Mouse (Mus musculus) liver, embryonic 15.5 days (tissue): ENCODE measurements around the gene Pdzd2. TPM values are rescaled to one million over a fixed set of nuclear protein-coding genes. Genes with fewer than 3 reads are reported as not detected.

Experiments used
- ATAC-seq: fragments of 200-750 bp; cut with Nextera tagmentation; 2 replicates; pipeline ENCODE4 v1.8.0; 2017; ENCODE audit warnings: moderate number of reproducible peaks, mild to moderate bottlenecking, moderate library complexity; ENCODE audit not compliant: insufficient read depth
- H3K27ac ChIP-seq: fragments of 300-500 bp; sonication (generic); replicated peaks from 2 replicates; pipeline ENCODE4 v1.5.1; 2015; ENCODE audit warnings: mild to moderate bottlenecking, inconsistent platforms
- H3K27me3 ChIP-seq: fragments of 300-500 bp; sonication (generic); 2 replicates; pipeline ENCODE4 v1.6.1; 2015; ENCODE audit warnings: mild to moderate bottlenecking, inconsistent platforms
- H3K36me3 ChIP-seq: fragments of 300-500 bp; sonication (generic); replicated peaks from 2 replicates; pipeline ENCODE4 v1.6.1; 2015; ENCODE audit warnings: moderate library complexity, mild to moderate bottlenecking, inconsistent platforms
- H3K4me1 ChIP-seq: fragments of 300-500 bp; sonication (generic); replicated peaks from 2 replicates; pipeline ENCODE4 v1.6.1; 2015; ENCODE audit warnings: inconsistent platforms
- H3K4me2 ChIP-seq: fragments of 300-500 bp; sonication (generic); 2 replicates; pipeline ENCODE4 v1.6.1; 2015; ENCODE audit warnings: moderate library complexity, mild to moderate bottlenecking, inconsistent platforms
- H3K4me3 ChIP-seq: fragments of 300-500 bp; sonication (generic); replicated peaks from 2 replicates; pipeline ENCODE4 v1.5.1; 2015; ENCODE audit warnings: mild to moderate bottlenecking, inconsistent platforms
- H3K9ac ChIP-seq: fragments of 300-500 bp; sonication (generic); 2 replicates; pipeline ENCODE4 v1.6.1; 2015; ENCODE audit warnings: moderate library complexity, mild to moderate bottlenecking, inconsistent platforms
- H3K9me3 ChIP-seq: fragments of 300-500 bp; sonication (generic); replicated peaks from 2 replicates; pipeline ENCODE4 v1.6.1; 2016; ENCODE audit warnings: inconsistent platforms
- WGBS: fragments of 180-500 bp; shearing (Covaris S2); methylation state at CpG from one replicate; pipeline ENCODE4 v1.1.7; 2015; ENCODE audit warnings: mixed read lengths; ENCODE audit not compliant: insufficient replicate concordance; 5-methylcytosine and 5-hydroxymethylcytosine counted together
- polyA plus RNA-seq: library from polyadenylated mRNA; unstranded; fragments of >200 nt; fragmentation: Nextera tagmentation; extraction: Ambion mirVana; gene quantifications from 2 replicates; pipeline ENCODE4 v1.2.1, GENCODE M21; 2015

The Pdzd2 gene
- polyA plus RNA-seq, 1 experiment from 2014 or later = 0.78 TPM

GRCm38 (mm10) chr15:12566637-12567440 is 172.9 kb downstream of the Pdzd2 start:
- Histone ChIP-seq H3K36me3 (no peaks in the 10 kb centered on the region), H3K27me3 (no peaks in the 10 kb centered on the region), H3K9ac (no peak overlapping the region), H3K4me1 (no peaks in the 10 kb centered on the region), H3K9me3 (no peaks in the 10 kb centered on the region), H3K4me3 (no peak overlapping the region), H3K27ac (no peak overlapping the region), H3K4me2 (no peak overlapping the region)
- ATAC-seq = no peak
- WGBS = 62% methylated on average over 11 of the region's 11 CpGs

- Histone ChIP-seq H3K27me3 (no peaks in the 10 kb centered on the region), H3K4me3 (no peak overlapping the region), H3K4me1 (no peaks in the 10 kb centered on the region), H3K9ac (no peak overlapping the region), H3K4me2 (no peak overlapping the region), H3K9me3 (no peaks in the 10 kb centered on the region), H3K27ac (no peak overlapping the region), H3K36me3 (no peaks in the 10 kb centered on the region)
- 26% methylated on average over 8 of the region's 8 CpGs for WGBS
- no peak for ATAC-seq
These were observed 174.4 kb downstream of the Pdzd2 start for GRCm38 (mm10) chr15:12565281-12565680.

GRCm38 (mm10) chr15:12560505-12560904 is 179.2 kb downstream of the Pdzd2 start:
- no peak overlapping the region for H3K9ac ChIP-seq
- ATAC-seq = no peak

GRCm38 (mm10) chr15:12557663-12558436 is 181.9 kb downstream of the Pdzd2 start:
- no peak overlapping the region for H3K4me2 ChIP-seq
- no peaks in the 10 kb centered on the region for H3K36me3 ChIP-seq
- H3K27ac ChIP-seq = no peak overlapping the region
- no peaks in the 10 kb centered on the region for H3K27me3 ChIP-seq
- H3K4me1 ChIP-seq = no peaks in the 10 kb centered on the region
- H3K9ac ChIP-seq = no peak overlapping the region
- WGBS = 63% methylated on average over 11 of the region's 11 CpGs
- H3K9me3 ChIP-seq = no peaks in the 10 kb centered on the region
- H3K4me3 ChIP-seq = no peak overlapping the region
- no peak for ATAC-seq

More at GRCm38 (mm10) chr15:12560505-12560904, 179.2 kb downstream of the Pdzd2 start:
- 51% methylated on average over 8 of the region's 8 CpGs for WGBS
- Histone ChIP-seq H3K4me1 (no peaks in the 10 kb centered on the region), H3K27me3 (no peaks in the 10 kb centered on the region), H3K36me3 (no peaks in the 10 kb centered on the region), H3K4me3 (no peak overlapping the region), H3K27ac (no peak overlapping the region), H3K9me3 (no peaks in the 10 kb centered on the region), H3K4me2 (no peak overlapping the region)

GRCm38 (mm10) chr15:12553211-12553610 is 186.5 kb downstream of the Pdzd2 start:
- H3K27me3 ChIP-seq = peaks cover 25% of the 10 kb centered on the region
- no peaks in the 10 kb centered on the region for H3K36me3 ChIP-seq
- no peak overlapping the region for H3K4me3 ChIP-seq
- no peak overlapping the region for H3K27ac ChIP-seq
- no peak overlapping the region for H3K9ac ChIP-seq
- peaks cover 10% of the 10 kb centered on the region; the same call in 1 of the 2 replicates for H3K4me1 ChIP-seq
- H3K9me3 ChIP-seq = no peaks in the 10 kb centered on the region
- ATAC-seq = no peak
- 55% methylated on average over 3 of the region's 3 CpGs for WGBS
- no peak overlapping the region for H3K4me2 ChIP-seq

GRCm38 (mm10) chr15:12550919-12551318 is 188.8 kb downstream of the Pdzd2 start:
- H3K4me2 ChIP-seq = no peak overlapping the region
- WGBS = 42% methylated on average over 3 of the region's 3 CpGs
- no peak overlapping the region for H3K27ac ChIP-seq

GRCm38 (mm10) chr15:12550376-12550775 is 189.3 kb downstream of the Pdzd2 start:
- no peak for ATAC-seq
- H3K4me1 ChIP-seq = peaks cover 10% of the 10 kb centered on the region; the same call in 1 of the 2 replicates
- H3K36me3 ChIP-seq = no peaks in the 10 kb centered on the region
- no peak overlapping the region for H3K4me3 ChIP-seq
- no peaks in the 10 kb centered on the region for H3K9me3 ChIP-seq
- H3K4me2 ChIP-seq = no peak overlapping the region
- no peak overlapping the region for H3K27ac ChIP-seq
- 44% methylated on average over 9 of the region's 9 CpGs for WGBS
- no peak overlapping the region for H3K9ac ChIP-seq
- H3K27me3 ChIP-seq = peaks cover 28% of the 10 kb centered on the region

More at GRCm38 (mm10) chr15:12550919-12551318, 188.8 kb downstream of the Pdzd2 start:
- Histone ChIP-seq H3K36me3 (no peaks in the 10 kb centered on the region), H3K9me3 (no peaks in the 10 kb centered on the region), H3K27me3 (peaks cover 28% of the 10 kb centered on the region), H3K4me1 (peaks cover 10% of the 10 kb centered on the region; the same call in 1 of the 2 replicates), H3K4me3 (no peak overlapping the region), H3K9ac (no peak overlapping the region)
- no peak for ATAC-seq

GRCm38 (mm10) chr15:12549919-12550305 is 189.8 kb downstream of the Pdzd2 start:
- Histone ChIP-seq H3K27me3 (peaks cover 28% of the 10 kb centered on the region), H3K36me3 (no peaks in the 10 kb centered on the region), H3K4me2 (peak overlapping the region; percentile 70), H3K4me1 (peaks cover 10% of the 10 kb centered on the region; the same call in 1 of the 2 replicates), H3K9ac (no peak overlapping the region), H3K27ac (no peak overlapping the region), H3K4me3 (peak overlapping the region; percentile 50), H3K9me3 (no peaks in the 10 kb centered on the region)
- WGBS = 2% methylated on average over 13 of the region's 13 CpGs
- no peak for ATAC-seq

- Histone ChIP-seq H3K4me3 (peak overlapping the region; percentile 50), H3K9me3 (no peaks in the 10 kb centered on the region), H3K9ac (peak overlapping the region; percentile 27; the same call in 1 of the 2 replicates), H3K4me1 (peaks cover 10% of the 10 kb centered on the region; the same call in 1 of the 2 replicates), H3K27ac (no peak overlapping the region), H3K27me3 (peaks cover 28% of the 10 kb centered on the region), H3K4me2 (peak overlapping the region; percentile 70), H3K36me3 (no peaks in the 10 kb centered on the region)
- WGBS = under 1% methylated on average over 28 of the region's 28 CpGs
- ATAC-seq = no peak
These were observed 190.3 kb downstream of the Pdzd2 start for GRCm38 (mm10) chr15:12549271-12549918.

- H3K4me3 ChIP-seq = peak overlapping the region; percentile 50; the same call in 1 of the 2 replicates
- H3K9ac ChIP-seq = no peak overlapping the region
These were observed 191.0 kb downstream of the Pdzd2 start for GRCm38 (mm10) chr15:12548696-12549095.

More at GRCm38 (mm10) chr15:12548696-12549095, 191.0 kb downstream of the Pdzd2 start:
- no peak for ATAC-seq
- H3K27me3 ChIP-seq = peaks cover 28% of the 10 kb centered on the region
- 20% methylated on average over 4 of the region's 4 CpGs for WGBS
- peaks cover 10% of the 10 kb centered on the region; the same call in 1 of the 2 replicates for H3K4me1 ChIP-seq
- no peaks in the 10 kb centered on the region for H3K9me3 ChIP-seq
- H3K27ac ChIP-seq = no peak overlapping the region
- H3K36me3 ChIP-seq = no peaks in the 10 kb centered on the region
- peak overlapping the region; percentile 70 for H3K4me2 ChIP-seq
